Mouse (Mus musculus) E14TG2a.4 (cell line): ENCODE measurements around the gene Sntg2.

Experiments
- CTCF ChIP-seq: conservative IDR thresholded peaks from 2 replicates; pipeline ENCODE4 v1.5.1; 2014; ENCODE audit warnings: low read length
- NANOG ChIP-seq: IDR thresholded peaks from 2 replicates; pipeline ENCODE4 v1.6.1; 2014; ENCODE audit warnings: borderline replicate concordance, low read length, mixed read lengths
- POU5F1 ChIP-seq: IDR thresholded peaks from 2 replicates; pipeline ENCODE4 v1.6.1; 2014; ENCODE audit warnings: low read length, borderline replicate concordance

GRCm38 (mm10) chr12:30372933-30373501 lies at the start of gene Sntg2:
- TF ChIP-seq CTCF (no peak), NANOG (no peak), POU5F1 (no peak)
